Mouse (Mus musculus): ENCODE data around the gene A630095N17Rik.

Gene A630095N17Rik

GRCm38 (mm10) chr1:75213096-75213495 is 18.8 kb downstream of the A630095N17Rik start:
- no peak for DNase-seq (ENCODE audit: low spot score)

DNA sequence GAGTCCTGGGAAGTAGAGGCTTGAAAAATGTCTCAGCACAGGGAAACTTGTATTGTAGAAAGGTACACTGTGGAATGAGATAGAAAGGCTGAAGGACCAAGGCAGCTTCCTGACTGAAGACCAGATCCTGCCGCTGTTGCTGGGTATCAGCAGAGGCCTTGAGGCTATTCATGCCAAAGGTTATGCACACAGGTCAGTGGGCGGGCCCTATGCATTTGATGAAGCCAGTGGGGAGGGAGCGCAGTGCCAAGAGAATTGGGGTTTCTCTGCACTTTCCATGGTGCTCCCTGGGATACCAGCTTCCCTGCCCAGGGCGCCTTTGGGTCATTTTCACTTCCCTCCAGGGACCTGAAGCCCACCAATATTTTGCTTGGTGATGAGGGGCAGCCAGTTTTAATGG is 19.4 kb downstream of the A630095N17Rik start:
- no peak for DNase-seq (ENCODE audit: low spot score)

DNA sequence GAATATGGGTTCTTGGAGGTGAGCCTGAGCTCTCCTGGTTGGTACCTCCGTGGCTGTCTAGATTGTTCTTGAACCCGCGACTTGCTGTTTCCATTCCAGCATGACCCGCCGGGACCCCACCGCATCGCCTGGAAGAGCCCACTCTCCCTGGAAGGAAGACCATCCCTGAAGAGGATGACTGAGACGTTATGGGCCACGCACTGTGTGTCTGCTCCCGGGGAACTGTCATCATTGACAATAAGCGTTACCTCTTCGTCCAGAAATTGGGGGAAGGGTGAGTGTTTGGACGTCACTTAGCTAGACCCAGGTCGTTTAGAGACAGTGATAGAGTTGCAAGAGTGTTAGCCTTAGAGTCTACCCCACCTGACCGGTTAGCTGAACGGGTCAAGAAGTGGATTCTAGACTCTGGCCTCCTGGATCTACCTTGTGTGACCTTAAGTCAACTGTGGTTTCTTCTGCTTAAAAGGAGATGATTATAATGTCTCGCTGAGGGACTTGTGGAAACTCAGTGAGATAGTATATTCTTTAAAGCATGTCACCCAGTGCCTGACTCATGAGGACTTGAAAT is 20.7 kb downstream of the A630095N17Rik start:
- no peak for DNase-seq (ENCODE audit: low spot score)

DNA sequence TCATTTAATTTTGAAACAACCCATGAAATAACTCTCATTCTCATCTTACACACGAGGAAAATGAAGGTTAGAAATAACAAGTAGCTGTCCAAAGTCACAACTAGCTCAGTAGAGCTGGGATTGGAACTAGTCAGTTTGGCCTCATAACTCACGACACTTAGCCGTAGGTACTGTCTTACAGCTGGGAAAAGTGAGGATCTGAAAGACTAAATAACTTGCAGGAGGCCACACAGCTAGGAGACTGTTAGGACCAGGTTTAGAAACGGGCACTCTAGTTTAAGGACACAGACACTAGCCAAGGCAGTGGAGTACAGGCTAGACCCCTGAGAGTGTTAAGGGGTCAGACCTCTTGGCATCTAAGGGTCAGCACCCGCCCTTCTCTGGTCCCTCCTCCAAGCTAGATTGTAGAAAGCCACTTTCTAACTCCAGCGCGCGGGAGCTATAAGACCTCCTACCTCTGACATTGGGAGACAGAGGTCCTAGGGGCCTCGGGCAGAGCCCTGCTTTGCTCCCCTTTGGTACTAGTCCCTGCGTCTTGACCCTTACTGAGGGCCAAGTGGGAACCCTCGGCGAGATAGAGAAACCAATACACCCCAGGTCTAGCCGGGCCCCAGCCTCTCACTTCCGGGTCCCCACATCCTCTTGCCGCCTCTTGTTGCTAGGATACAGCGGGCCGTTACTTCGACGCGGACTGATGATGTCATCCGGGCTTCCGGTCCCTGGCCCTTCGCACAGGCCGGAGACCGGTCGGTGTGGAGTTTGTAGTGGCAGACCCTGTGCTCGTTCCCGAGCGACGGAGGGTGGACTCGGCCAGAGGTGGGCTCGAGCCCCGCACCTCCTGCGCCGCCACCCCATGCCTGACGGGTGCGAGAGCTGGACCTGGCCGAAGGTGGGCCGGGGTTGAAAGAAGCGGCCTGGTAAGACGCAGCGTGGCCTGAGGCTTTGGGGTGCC is 21.5 kb downstream of the A630095N17Rik start, which contains the start of the genes Glb1l and Stk16:
Glb1l (minus strand) TSS at position 678 of the 952 bp plus-strand sequence.
Stk16 (plus strand) TSS at position 703 of the 952 bp plus-strand sequence.
- peak; percentile 97 for DNase-seq (ENCODE audit: low spot score)

DNA sequence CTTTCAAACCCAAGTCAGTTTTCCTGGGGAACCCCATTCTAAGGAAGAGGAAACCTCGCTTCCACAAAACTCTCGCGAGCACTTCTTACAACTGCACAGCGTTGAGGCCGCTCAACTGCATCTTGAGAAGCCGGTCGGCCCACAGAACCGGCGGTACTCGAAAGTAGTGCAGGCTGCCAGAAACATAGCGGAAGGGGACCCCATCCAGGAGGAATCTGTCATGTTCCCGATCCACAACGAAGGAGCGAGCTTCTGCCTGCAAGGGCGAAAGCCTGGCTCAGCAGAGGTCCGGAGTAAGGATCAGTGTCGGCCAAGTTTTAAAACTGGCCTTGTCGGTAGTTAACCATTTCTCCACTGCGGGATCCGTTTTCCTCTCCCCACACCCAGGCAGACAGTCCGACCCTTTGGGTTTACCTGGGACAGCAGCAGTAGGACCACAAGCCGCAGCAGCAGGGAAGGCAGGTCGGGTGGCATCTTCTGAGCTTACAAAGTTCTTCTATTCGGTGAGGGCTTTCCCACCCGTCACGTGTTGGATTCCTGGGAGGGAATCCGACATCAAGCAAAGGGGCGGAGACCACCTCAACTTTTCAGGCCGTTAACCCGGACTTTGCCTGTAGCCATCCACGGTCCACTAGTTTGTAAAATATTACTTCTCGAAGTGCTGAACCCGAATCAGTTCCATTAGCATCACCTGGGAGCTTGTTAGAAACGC is 22.8 kb downstream of the A630095N17Rik start:
- peak; percentile 51 for DNase-seq (ENCODE audit: low spot score)

- no peak for DNase-seq (ENCODE audit: low spot score)
These were observed 30.7 kb downstream of the A630095N17Rik start for GRCm38 (mm10) chr1:75201236-75201635.

DNA sequence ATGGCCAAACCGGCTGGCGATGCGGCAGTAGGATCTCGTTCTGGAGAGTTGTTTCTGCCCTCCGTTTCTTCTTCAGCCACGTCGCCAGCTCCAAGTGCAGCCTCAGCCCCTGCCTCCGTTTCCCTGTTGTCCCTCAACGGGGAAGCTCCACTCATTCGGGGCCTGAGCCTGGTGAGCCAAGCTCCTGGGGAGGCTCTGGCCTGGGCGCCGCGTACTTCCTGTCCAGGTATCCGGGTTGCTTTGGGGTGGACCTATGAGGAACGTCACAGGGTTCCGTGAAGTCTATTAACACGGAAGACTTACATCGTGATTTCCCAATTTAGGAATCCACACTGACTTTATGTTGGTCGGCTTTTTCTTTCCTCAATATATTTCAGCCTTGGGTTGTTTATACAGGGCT is 39.5 kb downstream of the A630095N17Rik start:
- DNase-seq (ENCODE audit: low spot score): peak; percentile 29

- peak; percentile 84 for DNase-seq (ENCODE audit: low spot score)
These were observed 40.1 kb downstream of the A630095N17Rik start, which contains the start of the genes Ankzf1 and Atg9a for GRCm38 (mm10) chr1:75191622-75192402. Gene Ankzf1, plus strand, starts transcription at chr1:75192151. Gene Atg9a, minus strand, starts transcription at chr1:75192196.

- no peak for DNase-seq (ENCODE audit: low spot score)
These were observed 40.7 kb downstream of the A630095N17Rik start for GRCm38 (mm10) chr1:75191258-75191621.

GRCm38 (mm10) chr1:75190577-75190976 is 41.3 kb downstream of the A630095N17Rik start:
- DNase-seq (ENCODE audit: low spot score): no peak

DNA sequence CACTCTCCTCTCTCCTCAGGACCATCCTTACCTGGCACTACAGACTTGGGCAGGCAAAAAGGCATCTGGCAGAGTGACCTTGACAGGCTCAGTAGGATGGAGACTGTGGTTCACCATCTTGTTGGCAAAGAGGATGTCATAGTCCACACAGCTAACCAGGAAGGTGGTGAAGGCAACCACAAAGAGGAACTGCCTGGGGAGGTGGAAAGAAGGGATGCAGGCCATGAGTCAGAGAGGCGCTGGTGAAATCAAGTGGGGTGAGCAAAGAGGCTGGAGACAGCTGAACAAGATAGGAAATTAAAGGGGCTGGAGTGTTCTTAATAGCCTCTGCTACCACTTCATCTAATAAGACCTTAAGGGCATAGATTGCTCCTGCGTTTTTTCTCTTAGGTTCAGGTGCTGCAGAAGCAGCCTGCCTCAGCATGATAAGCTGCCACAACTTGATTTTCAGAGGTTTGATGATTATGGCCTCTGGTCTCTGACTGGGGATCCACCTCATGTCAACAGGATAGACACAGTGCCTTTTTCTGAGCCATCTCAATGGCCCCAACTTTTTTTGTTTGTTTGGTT is 43.9 kb downstream of the A630095N17Rik start:
- DNase-seq (ENCODE audit: low spot score): no peak

DNA sequence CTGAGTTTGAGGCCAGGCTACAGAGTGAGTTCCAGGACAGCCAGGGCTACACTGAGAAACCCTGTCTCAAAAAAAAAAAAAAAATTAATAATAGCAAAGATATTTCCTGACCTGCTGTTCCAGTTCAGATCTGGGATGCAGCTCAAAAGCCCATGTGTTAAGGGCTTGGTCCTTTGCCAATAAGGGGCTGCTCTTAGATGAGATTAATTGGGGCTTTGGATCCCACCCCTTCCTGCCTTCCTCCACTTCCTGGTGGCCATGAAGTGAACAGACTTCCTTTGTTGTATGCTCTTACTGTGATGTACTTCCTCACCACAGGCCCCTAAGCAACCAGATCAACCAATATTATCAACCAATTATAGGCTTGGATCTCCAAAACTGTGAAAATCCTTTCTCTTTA is 44.8 kb downstream of the A630095N17Rik start:
- no peak for DNase-seq (ENCODE audit: low spot score)

DNA sequence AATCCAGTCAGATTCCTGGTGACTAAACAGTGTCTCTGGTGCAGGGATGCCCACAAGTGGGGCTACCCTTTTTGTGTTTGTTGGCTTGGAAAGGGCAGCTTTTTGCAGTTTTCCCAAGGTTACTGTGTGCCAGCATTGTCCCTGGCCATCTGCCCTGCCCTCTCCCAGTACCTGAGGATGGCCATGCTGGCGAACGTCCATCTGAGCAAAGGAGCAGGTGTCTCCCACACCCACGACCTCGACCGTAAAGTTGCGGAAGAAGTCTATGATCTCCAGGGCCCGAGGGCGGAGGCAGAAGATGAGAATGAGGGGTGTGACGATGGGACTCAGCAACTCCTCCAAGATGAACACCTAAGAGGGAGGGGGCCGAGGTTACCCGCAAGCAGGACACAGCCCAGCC is 46.4 kb downstream of the A630095N17Rik start:
- no peak for DNase-seq (ENCODE audit: low spot score)

DNA sequence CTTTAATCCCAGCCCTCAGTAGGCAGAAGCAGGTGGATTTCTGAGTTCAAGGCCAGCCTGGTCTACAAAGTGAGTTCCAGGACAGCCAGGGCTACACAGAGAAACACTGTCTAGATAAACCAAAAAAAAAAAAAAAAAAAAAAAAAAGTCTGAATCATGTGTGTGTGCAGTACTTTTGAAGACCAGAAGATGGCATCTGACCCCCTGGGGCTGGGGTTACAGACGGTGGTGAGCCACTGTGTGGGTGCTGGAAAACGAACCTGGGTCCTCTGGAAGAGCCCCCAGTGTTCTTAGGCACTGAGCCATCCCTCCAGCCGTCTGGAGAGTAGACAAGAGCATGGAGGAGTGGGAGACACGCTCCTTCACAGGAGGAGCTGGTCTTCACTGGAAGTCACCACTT is 49.7 kb downstream of the A630095N17Rik start:
- DNase-seq (ENCODE audit: low spot score): no peak

DNA sequence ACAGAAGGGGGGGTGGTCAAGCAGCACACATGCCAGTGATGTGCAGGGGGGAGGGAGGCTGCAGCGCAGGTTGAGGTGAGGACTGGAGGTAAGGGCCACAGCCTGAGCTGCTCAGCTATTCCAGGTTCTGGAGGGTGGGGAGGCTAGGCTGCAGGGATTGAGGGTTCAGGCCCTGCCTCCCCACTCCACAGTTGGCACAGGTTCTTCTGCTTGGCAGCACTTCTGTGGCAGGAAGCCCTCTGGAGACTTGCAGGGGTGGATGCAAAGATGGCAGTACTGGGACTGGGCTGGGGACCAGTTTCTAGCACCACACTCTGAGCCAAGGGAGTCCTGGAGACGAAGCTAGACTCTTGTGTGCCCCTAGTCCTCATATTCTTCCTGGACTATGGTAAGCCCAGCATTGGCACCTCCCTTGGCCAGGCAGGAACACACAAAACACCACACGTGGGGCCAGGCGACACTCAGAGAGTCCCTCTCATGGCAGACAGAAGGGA is 50.5 kb downstream of the A630095N17Rik start:
- DNase-seq (ENCODE audit: low spot score): no peak

DNA sequence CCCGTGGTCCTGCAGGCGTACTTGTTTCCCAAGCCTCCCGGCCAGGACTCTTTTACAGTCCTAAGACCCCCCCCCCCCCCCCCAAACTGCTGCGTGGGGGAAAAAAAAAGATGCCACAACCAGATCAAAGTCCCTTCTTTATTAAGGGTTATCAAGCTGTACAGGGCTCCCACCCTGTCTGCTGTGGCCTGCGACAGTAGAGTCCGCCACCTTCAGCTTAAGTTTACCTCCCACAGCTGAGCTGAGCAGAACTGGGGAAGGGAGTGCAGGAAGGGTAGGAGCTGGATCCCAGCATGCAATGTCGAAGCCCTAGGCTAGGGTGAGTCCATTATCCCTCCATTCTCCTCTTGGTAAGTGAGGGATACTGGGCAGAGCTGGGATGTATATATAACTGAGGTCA is 51.2 kb downstream of the A630095N17Rik start:
- no peak for DNase-seq (ENCODE audit: low spot score)

DNA sequence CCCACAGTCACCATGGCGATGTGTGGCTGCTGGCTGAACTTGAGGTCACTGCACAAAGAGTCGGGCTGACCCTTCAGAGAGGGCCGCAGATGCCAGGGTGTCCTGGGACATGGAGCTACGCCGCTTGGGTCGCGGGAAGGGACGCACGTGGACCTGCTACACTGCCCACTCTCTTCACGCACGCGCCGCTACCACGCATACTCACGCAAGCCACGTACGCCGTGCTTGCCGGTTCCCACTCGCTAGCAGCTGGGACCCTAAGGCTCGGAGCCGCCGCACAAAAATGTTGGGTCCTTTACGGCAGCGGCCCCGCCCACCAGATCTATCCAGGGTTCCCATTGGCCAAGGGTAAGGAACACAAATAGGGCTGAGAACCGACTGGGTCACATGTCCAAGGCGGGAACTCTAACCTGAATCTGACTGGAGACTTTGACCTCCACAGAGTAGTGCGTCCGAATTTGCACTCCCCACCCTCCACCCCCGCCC is 51.8 kb downstream of the A630095N17Rik start, which contains the start of gene Abcb6:
Abcb6 (minus strand) TSS at position 288 of the 486 bp plus-strand sequence.
- DNase-seq (ENCODE audit: low spot score): peak; percentile 69

GRCm38 (mm10) chr1:75179334-75180104 is 52.4 kb downstream of the A630095N17Rik start:
- peak; percentile 26 for DNase-seq (ENCODE audit: low spot score)

Data from ovary, postnatal 14 days (tissue).